Mouse (Mus musculus) naive thymus-derived CD4-positive, alpha-beta T cell, adult 2 months (primary cell): ENCODE results near the gene Slc13a4.
A peak's percentile ranks its signal among the peaks of the same experiment; 100 is the strongest.

Experiments used
- DNase-seq: peaks from one replicate; pipeline ENCODE4 v3.0.0-alpha.2; 2011; ENCODE audit warnings: low read depth

The Slc13a4 gene

DNA sequence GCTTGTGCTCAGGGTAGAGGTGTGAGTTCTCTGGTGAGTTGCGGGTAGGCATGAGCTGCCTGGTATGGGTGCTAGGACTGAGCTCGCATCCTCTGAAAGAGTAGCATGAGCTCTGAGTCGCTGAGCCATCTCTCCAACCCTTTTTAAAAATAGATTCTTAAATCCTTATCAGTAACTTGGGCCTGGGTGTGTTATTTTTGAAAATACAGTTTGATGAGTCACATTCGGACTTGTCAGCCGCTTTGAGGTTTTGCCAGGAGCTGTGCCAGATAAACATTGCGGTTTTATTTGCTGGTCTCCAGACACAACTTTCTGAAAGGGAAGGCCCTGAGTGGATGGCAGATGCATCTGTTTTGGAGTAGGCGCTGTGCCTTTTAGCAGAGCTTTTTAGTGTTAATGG lies 51.2 kb downstream of the Slc13a4 start:
- no peak for DNase-seq

DNA sequence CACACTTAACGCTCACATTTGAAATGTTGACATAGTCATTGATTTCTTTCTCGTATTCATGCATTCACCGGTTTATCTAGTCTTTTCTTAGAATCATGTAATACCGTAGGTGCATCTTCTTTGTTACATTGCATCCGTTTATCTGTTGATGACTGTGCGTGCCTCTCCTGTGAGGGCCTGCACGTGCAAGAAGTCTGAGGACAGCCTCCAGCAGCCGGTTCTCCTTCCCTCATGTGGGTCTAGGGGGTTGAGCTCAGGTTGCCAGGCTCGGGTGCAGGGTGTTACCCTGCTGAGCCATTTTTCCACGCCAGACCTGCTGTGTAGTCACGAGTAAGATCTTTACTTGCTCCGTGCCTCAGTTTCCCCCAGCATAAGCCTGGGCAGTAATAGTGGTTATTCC lies 52.9 kb downstream of the Slc13a4 start:
- no peak for DNase-seq

GRCm38 (mm10) chr6:35254136-35254904 lies 53.6 kb downstream of the Slc13a4 start:
- no peak for DNase-seq

- DNase-seq = no peak
Measured at GRCm38 (mm10) chr6:35253474-35253873, 54.5 kb downstream of the Slc13a4 start.

- peak; percentile 96 for DNase-seq
Measured at GRCm38 (mm10) chr6:35252477-35253346, 55.2 kb downstream of the Slc13a4 start.

GRCm38 (mm10) chr6:35251807-35252476 lies 56.0 kb downstream of the Slc13a4 start:
- no peak for DNase-seq

DNA sequence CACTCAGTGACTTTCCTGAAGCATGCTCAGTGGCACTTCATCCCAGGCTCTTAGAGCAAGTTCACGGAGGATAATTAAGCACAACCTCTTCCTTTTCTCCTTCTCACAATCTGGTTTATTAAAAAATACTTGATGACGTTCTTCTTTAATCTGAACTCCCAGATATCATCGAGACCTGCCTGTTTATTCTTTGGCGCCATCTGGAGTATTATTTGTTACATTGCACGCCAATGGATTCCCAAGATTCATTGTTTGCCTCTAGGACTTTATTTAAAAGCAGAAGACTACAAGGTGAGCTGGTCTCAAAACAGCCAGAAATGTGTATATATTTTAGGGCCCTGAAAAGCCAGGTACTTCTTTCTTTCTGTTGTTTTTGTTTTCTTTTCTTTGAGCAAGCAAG lies 62.8 kb downstream of the Slc13a4 start:
- DNase-seq = peak; percentile 60

GRCm38 (mm10) chr6:35243989-35244388 lies 63.9 kb downstream of the Slc13a4 start:
- no peak for DNase-seq

- no peak for DNase-seq
Measured at GRCm38 (mm10) chr6:35243252-35243651, 64.7 kb downstream of the Slc13a4 start.

DNA sequence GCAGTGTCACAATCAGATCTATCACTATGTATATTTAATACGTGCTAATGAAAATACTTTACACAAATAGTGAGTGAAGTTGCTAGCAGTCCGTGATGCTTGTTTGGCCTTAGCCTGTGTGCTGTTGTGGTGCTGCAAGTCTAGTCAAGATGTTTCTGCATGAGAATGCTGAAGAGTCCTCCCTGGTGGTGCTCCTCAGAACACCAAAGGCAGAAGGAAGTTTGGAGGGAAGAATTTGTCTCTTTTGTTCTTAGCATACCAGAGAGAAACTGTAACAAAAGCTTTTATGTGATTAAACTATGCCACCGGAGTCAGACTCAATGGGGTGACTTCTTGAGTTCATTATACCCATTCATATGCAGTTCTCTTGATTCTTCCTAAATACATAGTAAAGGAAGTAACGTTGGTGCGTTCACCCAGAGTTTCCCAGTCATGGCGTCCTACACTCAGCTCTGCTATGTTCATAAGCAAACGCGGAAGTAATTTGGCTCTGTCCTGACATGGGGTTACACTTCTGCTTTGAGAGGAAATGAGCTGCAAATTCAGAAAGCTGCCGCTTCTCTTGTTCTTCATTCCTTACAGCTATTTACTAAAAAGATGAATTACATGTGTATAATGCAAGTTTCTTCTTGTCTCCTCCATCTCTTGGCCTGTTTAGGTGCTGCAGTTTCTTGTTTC lies 71.7 kb downstream of the Slc13a4 start:
- no peak for DNase-seq

- DNase-seq = no peak
Measured at GRCm38 (mm10) chr6:35229415-35229814, 78.5 kb downstream of the Slc13a4 start.

DNA sequence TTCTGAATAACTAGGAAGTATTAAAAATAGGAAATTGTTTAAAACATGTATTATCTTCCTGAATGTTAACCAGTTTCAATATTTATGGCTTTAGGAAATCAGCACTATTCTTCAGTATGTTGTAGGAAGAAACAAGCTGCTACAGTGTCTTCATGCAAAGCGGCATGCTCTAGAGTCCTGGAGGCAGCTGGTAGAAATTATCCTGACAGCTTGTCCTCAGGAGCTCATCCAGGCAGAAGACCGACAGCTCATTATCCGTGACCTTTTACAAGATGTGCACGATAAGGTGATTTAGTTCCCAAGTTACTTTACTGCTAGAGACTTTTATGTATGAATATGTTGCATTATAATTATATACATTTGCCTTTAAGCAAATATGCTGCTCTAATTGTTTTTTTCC lies 82.2 kb downstream of the Slc13a4 start:
- DNase-seq = no peak
